Mouse (Mus musculus) CH12.LX (cell line): ENCODE results near the gene Sfmbt1.
A peak's percentile ranks its signal among the peaks of the same experiment; 100 is the strongest.

Experiments used
- CTCF ChIP-seq, 2 experiments: IDR thresholded peaks in 1 of 2; conservative IDR thresholded peaks in 1 of 2; 2 replicates each; pipeline ENCODE4 v1.5.1; 2011 to 2012; ENCODE audit warnings: low read depth in 2 of 2, low read length in 2 of 2, improper control_type of control experiment in 1 of 2, inconsistent platforms in 1 of 2, mild to moderate bottlenecking in 1 of 2, moderate library complexity in 1 of 2
- ELF1 ChIP-seq: IDR thresholded peaks from 2 replicates; pipeline ENCODE4 v1.6.1; 2014; ENCODE audit warnings: low read depth, mild to moderate bottlenecking, inconsistent platforms, low read length, improper control_type of control experiment
- EP300 ChIP-seq: IDR thresholded peaks from 2 replicates; pipeline ENCODE4 v1.6.1; 2011; ENCODE audit warnings: low read length, improper control_type of control experiment
- ETS1 ChIP-seq: conservative IDR thresholded peaks from 2 replicates; pipeline ENCODE4 v1.6.1; 2012; ENCODE audit warnings: low read depth, mild to moderate bottlenecking, inconsistent platforms, low read length, improper control_type of control experiment, moderate library complexity
- MAFK ChIP-seq: IDR thresholded peaks from 2 replicates; pipeline ENCODE4 v1.6.1; 2011; ENCODE audit warnings: low read length, improper control_type of control experiment; ENCODE audit not compliant: insufficient replicate concordance
- NELFE ChIP-seq: IDR thresholded peaks from 2 replicates; pipeline ENCODE4 v1.6.1; 2011; ENCODE audit warnings: low read depth, low read length, improper control_type of control experiment
- POLR2A ChIP-seq: IDR thresholded peaks from 2 replicates; pipeline ENCODE4 v1.6.1; 2011; ENCODE audit warnings: low read depth, mild to moderate bottlenecking, improper control_type of control experiment, low read length
- SMC3 ChIP-seq: IDR thresholded peaks from 2 replicates; pipeline ENCODE4 v1.6.1; 2011; ENCODE audit warnings: low read depth, low read length, improper control_type of control experiment
- TBP ChIP-seq: conservative IDR thresholded peaks from 2 replicates; pipeline ENCODE4 v1.6.1; 2011; ENCODE audit warnings: low read depth, low read length, improper control_type of control experiment
- USF1 ChIP-seq: IDR thresholded peaks from 2 replicates; pipeline ENCODE4 v1.6.1; 2014; ENCODE audit warnings: low read depth, mild to moderate bottlenecking, inconsistent platforms, low read length, improper control_type of control experiment
- ZNF384 ChIP-seq: IDR thresholded peaks from 2 replicates; pipeline ENCODE4 v1.6.1; 2012; ENCODE audit warnings: low read depth, low read length, improper control_type of control experiment, inconsistent platforms

- TF ChIP-seq EP300 (no peak), CTCF (conservative IDR thresholded peaks at IDR 0.05 in 1 of 2, IDR thresholded peaks at IDR 0.05 in 1 of 2; ENCODE audit: low read depth in 2 of 2, low read length in 2 of 2) (peak; percentile 80 to 98), POLR2A (no peak), ZNF384 (no peak), USF1 (no peak), SMC3 (peak; percentile 94), ETS1 (no peak), TBP (no peak), NELFE (peak; percentile 31; the same call in 1 of the 2 replicates), ELF1 (no peak), MAFK (no peak)
These were observed 42.7 kb upstream of the Sfmbt1 start for GRCm38 (mm10) chr14:30671986-30672312.
